Mouse (Mus musculus) liver, postnatal 0 days (tissue): Measurements from ENCODE around the gene Arhgef3.

Source experiments
- CTCF ChIP-seq: sonication (generic); IDR thresholded peaks from 2 replicates; pipeline ENCODE4 v1.5.1; 2016; ENCODE audit warnings: antibody characterized with exemption, low read depth
- EP300 ChIP-seq: IDR thresholded peaks from 2 replicates; pipeline ENCODE4 v1.6.1; 2016; ENCODE audit warnings: antibody characterized with exemption, low read depth, mild to moderate bottlenecking

DNA sequence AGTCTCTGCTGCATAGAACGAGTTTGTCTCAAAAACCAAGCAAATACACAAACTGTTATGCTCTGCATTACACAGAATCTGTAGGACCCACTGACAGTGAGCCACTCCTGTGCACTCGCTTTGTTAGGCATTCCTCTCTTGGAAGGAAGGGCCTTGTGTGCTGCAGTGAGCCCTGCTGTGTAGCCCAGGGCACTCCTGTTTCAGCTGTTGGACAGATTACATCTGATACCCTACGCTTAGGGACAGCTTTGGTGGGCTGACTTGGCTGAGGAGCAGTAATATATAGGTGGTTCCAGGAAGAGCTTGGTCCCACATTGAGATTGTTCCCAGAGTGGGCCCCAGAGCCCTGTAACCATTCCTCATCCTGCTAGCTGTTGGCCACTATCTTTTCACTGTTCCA, 43.4 kb downstream of the Arhgef3 start:
- no peak for TF ChIP-seq EP300
- no peak for TF ChIP-seq CTCF
